Mouse (Mus musculus) stomach, postnatal 0 days (tissue): Measurements from ENCODE around the gene Slc25a51.

ENCODE experiments used
- CTCF ChIP-seq: IDR thresholded peaks from 2 replicates; pipeline ENCODE4 v1.5.1; 2016; ENCODE audit warnings: antibody characterized with exemption, low read depth, mild to moderate bottlenecking, moderate library complexity
- EP300 ChIP-seq: optimal IDR thresholded peaks from 2 replicates; pipeline ENCODE3; 2016; ENCODE audit warnings: antibody characterized with exemption

DNA sequence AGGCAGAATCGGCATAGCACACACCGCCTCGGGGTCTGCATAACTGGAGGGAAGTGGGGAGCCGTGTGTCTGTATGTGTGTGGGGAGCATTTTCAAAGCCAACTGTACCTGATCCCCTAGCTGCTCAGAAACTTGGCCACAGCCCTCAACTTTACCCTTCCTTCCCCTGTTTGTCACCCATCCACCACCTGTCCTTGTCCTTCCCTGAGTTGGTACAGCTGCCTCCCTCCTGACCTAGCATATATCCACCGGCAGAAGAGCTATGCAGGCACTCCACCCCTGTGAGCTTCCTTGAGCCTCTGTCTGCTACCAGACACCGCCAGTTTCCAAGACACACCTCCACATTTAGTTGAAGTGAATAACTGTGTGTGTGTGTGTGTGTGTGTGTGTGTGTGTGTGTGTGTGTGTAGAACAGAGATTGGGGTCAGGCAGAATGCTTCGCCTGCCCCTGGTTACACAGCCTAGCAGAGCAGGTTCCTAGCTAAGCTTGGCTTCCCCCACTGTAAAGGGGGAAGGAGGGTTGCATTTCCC lies 27.9 kb upstream of the Slc25a51 start:
- TF ChIP-seq CTCF (no peak), EP300 (no peak)
